Mouse (Mus musculus): ENCODE measurements around the gene Slc16a12.

GRCm38 (mm10) chr19:34640623-34641022, 106.5 kb downstream of the Slc16a12 start, which contains the start of the genes Ifit1bl2 and Ifit1:
- no peak for TF ChIP-seq CTCF (IDR thresholded peaks at IDR 0.05; ENCODE audit: insufficient read depth, low read depth, low read length)
- TF ChIP-seq POLR2A (IDR thresholded peaks at IDR 0.05; ENCODE audit: insufficient read depth, low read depth, low read length): no peak

All from olfactory bulb, adult 2 months (tissue).